Mouse (Mus musculus) ES-Bruce4 (cell line): ENCODE data around the gene Depdc1b. TPM values are rescaled to one million over a fixed set of nuclear protein-coding genes. Genes with fewer than 3 reads are reported as not detected.

Source experiments
- H3K27ac ChIP-seq: 2 replicates; pipeline ENCODE4 v1.5.1; 2012; ENCODE audit warnings: low read length, inconsistent platforms; ENCODE audit not compliant: insufficient read depth
- H3K27me3 ChIP-seq: 2 replicates; pipeline ENCODE4 v1.6.1; 2012; ENCODE audit warnings: mild to moderate bottlenecking, low read length, inconsistent platforms; ENCODE audit not compliant: control insufficient read depth, poor library complexity, insufficient read depth, severe bottlenecking
- H3K36me3 ChIP-seq: 2 replicates; pipeline ENCODE4 v1.6.1; 2012; ENCODE audit warnings: inconsistent platforms, mild to moderate bottlenecking, low read length, moderate library complexity; ENCODE audit not compliant: control insufficient read depth, poor library complexity, insufficient read depth, severe bottlenecking
- H3K4me1 ChIP-seq: one replicate; pipeline ENCODE4 v1.8.1; 2011; ENCODE audit warnings: low read length; ENCODE audit not compliant: control insufficient read depth, insufficient read depth
- H3K4me3 ChIP-seq: 2 replicates; pipeline ENCODE4 v1.5.1; 2011; ENCODE audit warnings: low read depth, mild to moderate bottlenecking, low read length
- H3K9ac ChIP-seq: 2 replicates; pipeline ENCODE4 v1.6.1; 2012; ENCODE audit warnings: low read depth, mild to moderate bottlenecking, inconsistent platforms; ENCODE audit not compliant: poor library complexity, severe bottlenecking
- H3K9me3 ChIP-seq: replicated peaks from 2 replicates; pipeline ENCODE4 v1.6.1; 2012; ENCODE audit warnings: mild to moderate bottlenecking, low read length, inconsistent platforms; ENCODE audit not compliant: control insufficient read depth, poor library complexity, insufficient read depth, severe bottlenecking
- CTCF ChIP-seq: IDR thresholded peaks from one replicate; pipeline ENCODE4 v1.8.1; 2011; ENCODE audit warnings: low read depth, low read length
- EP300 ChIP-seq: IDR thresholded peaks from 2 replicates; pipeline ENCODE4 v1.6.1; 2011; ENCODE audit warnings: low read depth, low read length; ENCODE audit not compliant: insufficient read depth
- POLR2A ChIP-seq: IDR thresholded peaks from one replicate; pipeline ENCODE4 v1.8.1; 2011; ENCODE audit warnings: low read length; ENCODE audit not compliant: insufficient read depth
- polyA plus RNA-seq: library from polyadenylated mRNA; stranded (reverse); fragments of >200 nt; gene quantifications from 2 replicates; pipeline ENCODE4 v1.2.4, GENCODE M21; 2011; ENCODE audit warnings: low read depth; ENCODE audit not compliant: missing spikeins, insufficient read depth, insufficient read length

The Depdc1b gene
- polyA plus RNA-seq, 1 experiment, result 15.2 TPM

- H3K27ac ChIP-seq, result no peak overlapping the region
- no peaks in the 10 kb centered on the region for H3K9me3 ChIP-seq
- H3K36me3 ChIP-seq, result no peaks in the 10 kb centered on the region
- TF ChIP-seq EP300 (no peak), POLR2A (no peak), CTCF (no peak)
- H3K9ac ChIP-seq, result no peak overlapping the region
- no peaks in the 10 kb centered on the region for H3K27me3 ChIP-seq
- H3K4me3 ChIP-seq, result no peak overlapping the region
- no peaks in the 10 kb centered on the region for H3K4me1 ChIP-seq
Measured at GRCm38 (mm10) chr13:108428809-108429208, 112.7 kb downstream of the Depdc1b start.

GRCm38 (mm10) chr13:108429623-108430022 is 113.5 kb downstream of the Depdc1b start:
- Histone ChIP-seq H3K36me3 (no peaks in the 10 kb centered on the region), H3K4me3 (no peak overlapping the region), H3K27me3 (no peaks in the 10 kb centered on the region), H3K4me1 (no peaks in the 10 kb centered on the region), H3K27ac (no peak overlapping the region), H3K9me3 (no peaks in the 10 kb centered on the region), H3K9ac (no peak overlapping the region)
- TF ChIP-seq CTCF, result no peak
- no peak for TF ChIP-seq EP300
- TF ChIP-seq POLR2A, result no peak

- no peaks in the 10 kb centered on the region for H3K36me3 ChIP-seq
- H3K27me3 ChIP-seq, result no peaks in the 10 kb centered on the region
- H3K4me3 ChIP-seq, result no peak overlapping the region
- TF ChIP-seq POLR2A (no peak), EP300 (no peak), CTCF (no peak)
- no peak overlapping the region for H3K9ac ChIP-seq
- H3K27ac ChIP-seq, result no peak overlapping the region
- no peaks in the 10 kb centered on the region for H3K4me1 ChIP-seq
- H3K9me3 ChIP-seq, result no peaks in the 10 kb centered on the region
Measured at GRCm38 (mm10) chr13:108431776-108432175, 115.6 kb downstream of the Depdc1b start.

GRCm38 (mm10) chr13:108435687-108436086 is 119.6 kb downstream of the Depdc1b start:
- Histone ChIP-seq H3K4me1 (no peaks in the 10 kb centered on the region), H3K27ac (no peak overlapping the region), H3K9me3 (no peaks in the 10 kb centered on the region), H3K36me3 (no peaks in the 10 kb centered on the region), H3K4me3 (no peak overlapping the region), H3K27me3 (no peaks in the 10 kb centered on the region), H3K9ac (no peak overlapping the region)
- no peak for TF ChIP-seq EP300

- Histone ChIP-seq H3K4me1 (no peaks in the 10 kb centered on the region), H3K9me3 (no peaks in the 10 kb centered on the region), H3K36me3 (no peaks in the 10 kb centered on the region), H3K9ac (no peak overlapping the region), H3K27ac (no peak overlapping the region), H3K4me3 (no peak overlapping the region), H3K27me3 (no peaks in the 10 kb centered on the region)
- no peak for TF ChIP-seq EP300
- TF ChIP-seq POLR2A, result no peak
- no peak for TF ChIP-seq CTCF
Measured at GRCm38 (mm10) chr13:108437424-108437823, 121.3 kb downstream of the Depdc1b start.

- Histone ChIP-seq H3K27ac (no peak overlapping the region), H3K4me1 (no peaks in the 10 kb centered on the region), H3K9ac (no peak overlapping the region), H3K36me3 (no peaks in the 10 kb centered on the region), H3K4me3 (no peak overlapping the region), H3K27me3 (no peaks in the 10 kb centered on the region), H3K9me3 (no peaks in the 10 kb centered on the region)
- TF ChIP-seq POLR2A, result no peak
- TF ChIP-seq EP300, result no peak
- no peak for TF ChIP-seq CTCF
Measured at GRCm38 (mm10) chr13:108439012-108439411, 122.9 kb downstream of the Depdc1b start.
